Mouse (Mus musculus): ENCODE measurements around the gene Ddx23.

DNA sequence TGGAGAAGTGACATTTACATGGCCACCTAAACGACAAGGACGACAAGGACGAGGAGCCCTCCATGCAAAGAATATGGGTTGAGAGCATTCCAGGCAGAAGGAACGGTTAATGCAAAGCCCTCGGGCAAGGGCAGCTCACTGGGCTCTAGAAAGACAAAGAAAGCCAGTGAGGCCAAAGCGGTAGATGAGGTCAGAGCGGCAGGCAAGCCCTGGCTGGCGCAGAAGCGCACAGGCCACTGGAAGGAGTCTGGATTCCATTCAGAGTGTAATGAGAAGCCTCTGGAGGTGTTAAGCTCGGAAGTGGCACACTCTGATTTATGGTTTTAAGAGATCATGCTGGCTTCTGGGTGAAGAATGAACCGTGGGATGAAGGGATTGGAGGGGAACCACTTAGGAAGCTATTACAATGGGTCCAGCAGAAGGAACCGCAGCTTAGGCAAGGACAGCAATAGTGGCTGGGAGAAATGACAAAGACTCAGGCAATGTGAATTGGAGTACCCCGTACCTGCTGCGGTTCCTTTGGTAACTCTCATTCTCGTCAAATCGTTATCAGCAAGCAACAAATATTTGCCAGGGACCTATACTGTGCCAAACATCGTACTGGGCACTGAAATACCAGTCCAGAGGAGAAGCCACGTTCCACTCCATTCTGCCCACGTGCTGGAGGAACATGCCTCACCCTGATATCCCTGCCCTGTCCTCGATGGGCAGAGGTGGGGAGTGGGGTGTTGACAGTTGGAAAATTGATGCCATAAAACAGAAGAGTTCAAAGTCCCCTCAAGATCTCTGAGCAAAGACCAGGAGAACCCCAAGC lies 46.1 kb downstream of the Ddx23 start:
- TF ChIP-seq CTCF (IDR thresholded peaks at IDR 0.05; ENCODE audit: low read depth, low read length): no peak
- no peak for TF ChIP-seq GATA1 (IDR thresholded peaks at IDR 0.05; ENCODE audit: borderline replicate concordance, low read length)
- no peak for TF ChIP-seq POLR2AphosphoS5 (IDR thresholded peaks at IDR 0.05; ENCODE audit: insufficient replicate concordance, low read depth, low read length)
- no peak for TF ChIP-seq TAL1 (conservative IDR thresholded peaks at IDR 0.05; ENCODE audit: low read depth, low read length)
- TF ChIP-seq GATA2 (IDR thresholded peaks at IDR 0.05; ENCODE audit: borderline replicate concordance, low read depth, low read length): no peak

All from G1E (cell line).